In genomic region chr13:100123970-100124369, GRCm38 (mm10) we compare ENCODE assay signal across 7 mouse cellular contexts. TPM values are rescaled to one million over a fixed set of nuclear protein-coding genes. Genes with fewer than 3 reads are reported as not detected.
DNase-seq lines count a peak whose midpoint lies in the region; ATAC-seq and TF ChIP-seq lines count a peak whose summit lies in the region.

No protein-coding gene starts in this region.

- no peak for DNase-seq in lung, postnatal 14 days
- DNase-seq in forebrain, embryonic 14.5 days (ENCODE audit: low spot score): no peak
- DNase-seq in limb, embryonic 14.5 days (ENCODE audit: low spot score): no peak
- DNase-seq in testis, postnatal 14 days (ENCODE audit: low spot score): no peak
- DNase-seq in left cerebral cortex, postnatal 36 days (ENCODE audit: low spot score in 2 of 2): no peak

- peak; percentile 30; the same call in 1 of the 2 replicates for ATAC-seq in lung, embryonic 16.5 days (ENCODE audit: low read depth)
- no peak; the same call in 1 of the 2 replicates for ATAC-seq in forebrain, embryonic 14.5 days
- ATAC-seq in limb, embryonic 14.5 days (ENCODE audit: low FRiP score, low read depth): no peak
- no peak for ATAC-seq in stomach, embryonic 16.5 days (ENCODE audit: insufficient read depth, low FRiP score)

- peak overlapping the region; percentile 86 for H3K4me2 ChIP-seq in lung, embryonic 16.5 days (ENCODE audit: low read depth, low read length)
- H3K4me2 ChIP-seq in forebrain, embryonic 14.5 days (ENCODE audit: low read length): peak overlapping the region; percentile 95
- peak overlapping the region; percentile 88 for H3K4me2 ChIP-seq in limb, embryonic 14.5 days (replicated peaks; ENCODE audit: low read depth, low read length, severe bottlenecking)
- H3K4me2 ChIP-seq in stomach, embryonic 16.5 days (ENCODE audit: low read depth, low read length): peak overlapping the region; percentile 72

- H3K27ac ChIP-seq in lung, embryonic 16.5 days (ENCODE audit: low read length): no peak overlapping the region
- H3K27ac ChIP-seq in forebrain, embryonic 14.5 days (ENCODE audit: low read depth, low read length): no peak overlapping the region
- H3K27ac ChIP-seq in limb, embryonic 14.5 days (replicated peaks; ENCODE audit: low read depth, low read length): no peak overlapping the region
- H3K27ac ChIP-seq in stomach, embryonic 16.5 days (ENCODE audit: low read length): no peak overlapping the region

- no peak overlapping the region; the same call in 1 of the 2 replicates for H3K9ac ChIP-seq in lung, embryonic 16.5 days (ENCODE audit: low read length)
- peak overlapping the region; percentile 90 for H3K9ac ChIP-seq in forebrain, embryonic 14.5 days (ENCODE audit: low read length)
- H3K9ac ChIP-seq in limb, embryonic 14.5 days (ENCODE audit: low read depth, low read length, severe bottlenecking): no peak overlapping the region
- H3K9ac ChIP-seq in stomach, embryonic 16.5 days (ENCODE audit: low read length): no peak overlapping the region

- peaks cover 16% of the 10 kb centered on the region for H3K36me3 ChIP-seq in lung, embryonic 16.5 days (ENCODE audit: control insufficient read depth, insufficient read depth, low read length)
- peaks cover 23% of the 10 kb centered on the region for H3K36me3 ChIP-seq in forebrain, embryonic 14.5 days (ENCODE audit: control insufficient read depth, insufficient read depth, low read length)
- H3K36me3 ChIP-seq in limb, embryonic 14.5 days (ENCODE audit: control insufficient read depth, insufficient read depth, low read length): peaks cover 22% of the 10 kb centered on the region
- H3K36me3 ChIP-seq in stomach, embryonic 16.5 days (ENCODE audit: control insufficient read depth, insufficient read depth, low read length): no peaks in the 10 kb centered on the region

- H3K27me3 ChIP-seq in lung, embryonic 16.5 days (ENCODE audit: control insufficient read depth, insufficient read depth, low read depth, low read length): no peaks in the 10 kb centered on the region
- no peaks in the 10 kb centered on the region for H3K27me3 ChIP-seq in forebrain, embryonic 14.5 days (replicated peaks; ENCODE audit: control insufficient read depth, insufficient read depth, low read length)
- H3K27me3 ChIP-seq in limb, embryonic 14.5 days (ENCODE audit: control insufficient read depth, insufficient read depth, low read length): no peaks in the 10 kb centered on the region
- no peaks in the 10 kb centered on the region for H3K27me3 ChIP-seq in stomach, embryonic 16.5 days (ENCODE audit: control insufficient read depth, insufficient read depth, low read length)

- peak overlapping the region; percentile 97 for H3K4me3 ChIP-seq in lung, embryonic 16.5 days (ENCODE audit: low read length)
- H3K4me3 ChIP-seq in forebrain, embryonic 14.5 days (ENCODE audit: low read depth, low read length): peak overlapping the region; percentile 93
- peak overlapping the region; percentile 97 for H3K4me3 ChIP-seq in limb, embryonic 14.5 days (replicated peaks; ENCODE audit: low read length)
- peak overlapping the region; percentile 74 for H3K4me3 ChIP-seq in stomach, embryonic 16.5 days (replicated peaks; ENCODE audit: low read length)

- no peaks in the 10 kb centered on the region for H3K9me3 ChIP-seq in lung, embryonic 16.5 days (ENCODE audit: control insufficient read depth, low read length)
- H3K9me3 ChIP-seq in forebrain, embryonic 14.5 days (replicated peaks; ENCODE audit: control insufficient read depth, low read length): no peaks in the 10 kb centered on the region
- H3K9me3 ChIP-seq in limb, embryonic 14.5 days (ENCODE audit: control insufficient read depth, low read length): no peaks in the 10 kb centered on the region
- no peaks in the 10 kb centered on the region for H3K9me3 ChIP-seq in stomach, embryonic 16.5 days (replicated peaks; ENCODE audit: control insufficient read depth, low read length)

- H3K4me1 ChIP-seq in lung, embryonic 16.5 days (replicated peaks; ENCODE audit: control insufficient read depth, insufficient read depth, low read length): peaks cover 9% of the 10 kb centered on the region
- peaks cover 7% of the 10 kb centered on the region for H3K4me1 ChIP-seq in forebrain, embryonic 14.5 days (ENCODE audit: control insufficient read depth, insufficient read depth, low read length)
- peaks cover 8% of the 10 kb centered on the region; the same call in 1 of the 2 replicates for H3K4me1 ChIP-seq in limb, embryonic 14.5 days (ENCODE audit: control insufficient read depth, insufficient read depth, low read length)
- peaks cover 11% of the 10 kb centered on the region for H3K4me1 ChIP-seq in stomach, embryonic 16.5 days (ENCODE audit: control insufficient read depth, insufficient read depth, low read length)

- intact Hi-C loops in left cerebral cortex, postnatal 36 days (cut with DNase I): loop anchor here (2.0 kb wide), 1 partner anchor 13 kb away; no protein-coding TSS in a partner anchor

- no peak for TF ChIP-seq POLR2A in limb, embryonic 14.5 days (IDR thresholded peaks at IDR 0.05; ENCODE audit: borderline replicate concordance, extremely low read depth, insufficient read depth, insufficient read length)

- WGBS in lung, embryonic 16.5 days: 87% methylated on average over 3 of the region's 3 CpGs
- WGBS in forebrain, embryonic 14.5 days: 88% methylated on average over 3 of the region's 3 CpGs
- WGBS in limb, embryonic 14.5 days: 89% methylated on average over 3 of the region's 3 CpGs
- 86% methylated on average over 3 of the region's 3 CpGs for WGBS in stomach, embryonic 16.5 days

RNA-seq across cellular contexts. Expression of gene Smn1, which starts 0.7 kb away (rescaled TPM):
- polyA plus RNA-seq in lung, embryonic 16.5 days (2015; fragmentation: Nextera tagmentation; extraction: Ambion mirVana): 37.7 and 43.5 TPM in 2 replicates
- polyA plus RNA-seq in forebrain, embryonic 14.5 days (2014; fragmentation: Nextera tagmentation; extraction: Ambion mirVana): 57.0 and 61.0 TPM in 2 replicates
- 54.4 and 63.9 TPM in 2 replicates for polyA plus RNA-seq in limb, embryonic 14.5 days (2012; rRNA removed)
- 50.4 and 53.0 TPM in 2 replicates for polyA plus RNA-seq in limb, embryonic 14.5 days (2014; fragmentation: Nextera tagmentation; extraction: Ambion mirVana)
- 36.6 and 39.3 TPM in 2 replicates for polyA plus RNA-seq in stomach, embryonic 16.5 days (2015; fragmentation: Nextera tagmentation; extraction: Ambion mirVana)
- total RNA-seq in left cerebral cortex, postnatal 36 days (2021): 10 to 100 TPM; 36.8 to 41.3 TPM

RNA-seq across cellular contexts. Expression of gene Serf1, which starts 16.2 kb away (rescaled TPM):
- polyA plus RNA-seq in lung, embryonic 16.5 days (2015; fragmentation: Nextera tagmentation; extraction: Ambion mirVana): 108 and 131 TPM in 2 replicates
- polyA plus RNA-seq in forebrain, embryonic 14.5 days (2014; fragmentation: Nextera tagmentation; extraction: Ambion mirVana): 409 and 411 TPM in 2 replicates
- polyA plus RNA-seq in limb, embryonic 14.5 days (2012; rRNA removed): 53.6 and 118 TPM in 2 replicates
- 181 and 193 TPM in 2 replicates for polyA plus RNA-seq in limb, embryonic 14.5 days (2014; fragmentation: Nextera tagmentation; extraction: Ambion mirVana)
- 114 and 132 TPM in 2 replicates for polyA plus RNA-seq in stomach, embryonic 16.5 days (2015; fragmentation: Nextera tagmentation; extraction: Ambion mirVana)
- 10 to 100 TPM; 18.6 to 20.8 TPM for total RNA-seq in left cerebral cortex, postnatal 36 days (2021)

RNA-seq across cellular contexts. Expression of gene Bdp1, which starts 20.1 kb away (rescaled TPM):
- polyA plus RNA-seq in lung, embryonic 16.5 days (2015; fragmentation: Nextera tagmentation; extraction: Ambion mirVana): 22.5 and 23.7 TPM in 2 replicates
- polyA plus RNA-seq in forebrain, embryonic 14.5 days (2014; fragmentation: Nextera tagmentation; extraction: Ambion mirVana): 18.0 and 24.1 TPM in 2 replicates
- 10.0 and 12.7 TPM in 2 replicates for polyA plus RNA-seq in limb, embryonic 14.5 days (2012; rRNA removed)
- polyA plus RNA-seq in limb, embryonic 14.5 days (2014; fragmentation: Nextera tagmentation; extraction: Ambion mirVana): 20.6 and 26.4 TPM in 2 replicates
- polyA plus RNA-seq in stomach, embryonic 16.5 days (2015; fragmentation: Nextera tagmentation; extraction: Ambion mirVana): 21.9 and 23.1 TPM in 2 replicates
- total RNA-seq in left cerebral cortex, postnatal 36 days (2021): 10 to 100 TPM; 29.2 to 51.6 TPM
